Mouse (Mus musculus) testis, adult 2 months (tissue): ENCODE measurements around the gene Rcl1.

Experiments
- CTCF ChIP-seq: fragments of 200-500 bp; IDR thresholded peaks from 2 replicates; pipeline ENCODE4 v1.5.1; 2012; ENCODE audit warnings: low read depth, mild to moderate bottlenecking, inconsistent platforms, low read length, moderate library complexity; ENCODE audit not compliant: control insufficient read depth, insufficient read depth, insufficient replicate concordance
- POLR2A ChIP-seq: fragments of 200-500 bp; IDR thresholded peaks from 2 replicates; pipeline ENCODE4 v1.6.1; 2012; ENCODE audit warnings: low read depth, mild to moderate bottlenecking, inconsistent platforms, low read length, moderate library complexity; ENCODE audit not compliant: control insufficient read depth

DNA sequence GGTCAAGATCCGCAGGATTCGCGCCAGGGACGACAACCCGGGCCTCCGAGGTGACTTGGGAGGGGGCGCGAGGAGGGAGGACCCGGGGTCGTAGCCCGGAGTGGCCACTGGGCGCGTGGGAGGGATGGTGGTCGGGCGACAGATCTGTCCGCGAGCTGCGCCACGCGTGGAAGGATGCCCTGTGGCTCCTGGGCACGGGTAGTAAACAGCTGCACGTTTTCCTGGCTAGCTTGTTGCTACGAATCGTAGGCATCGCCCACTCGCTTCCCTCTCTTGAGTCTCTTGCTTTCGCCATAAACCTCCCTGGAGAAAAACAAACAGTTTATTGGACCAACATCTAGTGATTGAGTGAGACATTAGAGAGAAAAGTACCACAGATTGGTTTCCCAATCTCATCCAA is 416 bp downstream of the Rcl1 start:
- TF ChIP-seq CTCF (no peak), POLR2A (no peak)
